Mouse (Mus musculus) heart, adult 2 months (tissue): ENCODE results near the gene Ammecr1.

Source experiments
- CTCF ChIP-seq: fragments of 200-600 bp; IDR thresholded peaks from 2 replicates; pipeline ENCODE4 v1.8.1; 2022; ENCODE audit warnings: antibody characterized with exemption, mild to moderate bottlenecking, moderate library complexity
- EP300 ChIP-seq: fragments of 200-500 bp; IDR thresholded peaks from 2 replicates; pipeline ENCODE4 v1.6.1; 2011; ENCODE audit warnings: low read depth, low read length, control low read depth; ENCODE audit not compliant: insufficient read depth
- POLR2A ChIP-seq: fragments of 200-500 bp; IDR thresholded peaks from 2 replicates; pipeline ENCODE4 v1.6.1; 2011; ENCODE audit warnings: mild to moderate bottlenecking, low read depth, low read length, control low read depth; ENCODE audit not compliant: insufficient read depth

DNA sequence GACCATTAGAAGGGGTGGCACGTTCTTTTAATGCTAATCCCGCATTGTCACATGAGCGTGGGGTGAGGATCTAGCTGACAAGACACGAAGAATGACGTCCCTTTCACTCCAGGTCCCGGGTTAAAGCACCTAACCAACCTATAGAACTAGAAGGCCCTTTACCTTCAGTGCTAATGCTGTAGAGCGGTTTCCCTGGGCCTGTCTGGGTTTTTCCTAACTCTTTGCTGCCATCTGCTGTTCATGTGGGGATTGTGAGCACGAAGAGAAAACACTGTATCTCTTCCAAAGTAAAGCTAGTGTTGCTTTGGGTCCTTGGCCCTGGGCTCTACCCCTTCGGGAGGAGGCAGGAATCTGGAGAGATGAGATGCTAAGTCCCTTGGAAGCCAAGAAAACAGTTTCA is 158.1 kb downstream of the Ammecr1 start:
- TF ChIP-seq EP300 (no peak), CTCF (peak; percentile 80), POLR2A (no peak)
